Mouse (Mus musculus) kidney, postnatal 14 days (tissue): Measurements from ENCODE around the gene Myocos.

ENCODE experiments used
- DNase-seq: peaks from one replicate; pipeline ENCODE4 v3.0.0; 2022; ENCODE audit warnings: mixed read lengths

The Myocos gene

GRCm38 (mm10) chr1:162611191-162611590 is 46.8 kb downstream of the Myocos start:
- DNase-seq: no peak

GRCm38 (mm10) chr1:162609633-162610250 is 48.3 kb downstream of the Myocos start:
- no peak for DNase-seq

GRCm38 (mm10) chr1:162608127-162608526 is 49.9 kb downstream of the Myocos start:
- no peak for DNase-seq

- no peak for DNase-seq
Measured at GRCm38 (mm10) chr1:162601288-162601687, 56.7 kb downstream of the Myocos start.

- DNase-seq: no peak
Measured at GRCm38 (mm10) chr1:162599617-162600016, 58.4 kb downstream of the Myocos start.

GRCm38 (mm10) chr1:162597379-162598102 is 60.5 kb downstream of the Myocos start:
- DNase-seq: no peak
